Mouse (Mus musculus): ENCODE data around the gene Ptprr. TPM values are rescaled to one million over a fixed set of nuclear protein-coding genes. Genes with fewer than 3 reads are reported as not detected.

Ptprr gene
- polyA plus RNA-seq, 1 experiment: 1.2 TPM

DNA sequence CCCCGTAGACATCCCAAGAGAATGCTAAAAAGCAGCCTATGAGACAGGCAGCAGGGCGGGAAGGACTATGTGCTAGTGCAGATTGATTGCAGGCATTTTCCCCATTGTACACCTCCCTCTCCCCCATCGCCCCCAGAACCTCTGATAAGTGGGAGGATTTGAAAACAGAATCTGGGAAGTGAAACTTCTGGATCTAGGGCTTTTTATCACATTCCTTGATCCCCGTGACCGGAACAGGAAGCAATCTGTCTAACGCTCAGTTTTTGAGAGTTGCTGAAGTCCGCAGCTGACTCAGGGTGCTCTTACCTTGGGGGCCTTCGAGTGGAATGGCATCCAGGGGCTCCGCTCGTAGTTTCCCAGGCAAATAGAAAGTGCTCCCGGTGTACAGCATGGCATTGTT is 246.5 kb downstream of the Ptprr start:
- Histone ChIP-seq H3K36me3 (ENCODE audit: control insufficient read depth, insufficient read depth, low read length) (no peaks in the 10 kb centered on the region), H3K27ac (ENCODE audit: insufficient read depth, low read depth, low read length) (peak overlapping the region; percentile 47), H3K4me1 (ENCODE audit: control insufficient read depth, insufficient read depth, low read length) (peaks cover 35% of the 10 kb centered on the region), H3K4me3 (ENCODE audit: insufficient read depth, low read depth, low read length) (no peak overlapping the region), H3K27me3 (replicated peaks; ENCODE audit: control insufficient read depth, insufficient read depth, low read length) (no peaks in the 10 kb centered on the region)
- no peak for TF ChIP-seq POLR2A (IDR thresholded peaks at IDR 0.05; ENCODE audit: low read depth, low read length)
- no peak for TF ChIP-seq CTCF (conservative IDR thresholded peaks at IDR 0.05; ENCODE audit: insufficient read depth, insufficient read length, low read depth, low read length)
- peak; percentile 54 for DNase-seq
- 50% methylated on average over 11 of the region's 11 CpGs for WGBS

GRCm38 (mm10) chr10:116266561-116267433 is 248.8 kb downstream of the Ptprr start:
- peak overlapping the region; percentile 100 for H3K27ac ChIP-seq (ENCODE audit: insufficient read depth, low read depth, low read length)
- 28% methylated on average over 15 of the region's 15 CpGs for WGBS
- no peaks in the 10 kb centered on the region for H3K36me3 ChIP-seq (ENCODE audit: control insufficient read depth, insufficient read depth, low read length)
- H3K4me3 ChIP-seq (ENCODE audit: insufficient read depth, low read depth, low read length): no peak overlapping the region
- H3K4me1 ChIP-seq (ENCODE audit: control insufficient read depth, insufficient read depth, low read length): peaks cover 40% of the 10 kb centered on the region
- peak; percentile 90 for DNase-seq
- TF ChIP-seq CTCF (conservative IDR thresholded peaks at IDR 0.05; ENCODE audit: insufficient read depth, insufficient read length, low read depth, low read length): no peak
- TF ChIP-seq POLR2A (IDR thresholded peaks at IDR 0.05; ENCODE audit: low read depth, low read length): no peak
- H3K27me3 ChIP-seq (replicated peaks; ENCODE audit: control insufficient read depth, insufficient read depth, low read length): no peaks in the 10 kb centered on the region

DNA sequence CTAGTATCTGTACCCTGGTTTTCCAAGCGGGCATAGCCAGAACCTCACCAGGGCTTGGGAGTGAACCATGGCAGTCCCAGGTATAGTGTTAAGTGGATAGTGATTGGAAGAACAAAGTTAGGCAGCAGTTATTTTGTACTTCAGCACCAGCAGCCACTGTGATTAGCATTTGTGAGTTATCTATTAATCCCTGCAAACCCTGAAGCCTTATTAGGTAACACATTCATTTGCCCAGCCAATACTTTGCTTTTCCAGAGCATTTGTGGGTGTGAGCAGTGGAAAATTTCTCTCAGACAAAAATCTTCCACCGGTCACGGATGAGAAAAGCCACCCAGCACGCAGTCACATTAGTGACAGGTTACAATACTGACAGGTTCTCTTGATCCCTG is 249.4 kb downstream of the Ptprr start:
- H3K27ac ChIP-seq (ENCODE audit: insufficient read depth, low read depth, low read length): peak overlapping the region; percentile 100
- no peaks in the 10 kb centered on the region for H3K36me3 ChIP-seq (ENCODE audit: control insufficient read depth, insufficient read depth, low read length)
- no peak overlapping the region for H3K4me3 ChIP-seq (ENCODE audit: insufficient read depth, low read depth, low read length)
- no peak for TF ChIP-seq CTCF (conservative IDR thresholded peaks at IDR 0.05; ENCODE audit: insufficient read depth, insufficient read length, low read depth, low read length)
- TF ChIP-seq POLR2A (IDR thresholded peaks at IDR 0.05; ENCODE audit: low read depth, low read length): no peak
- H3K4me1 ChIP-seq (ENCODE audit: control insufficient read depth, insufficient read depth, low read length): peaks cover 40% of the 10 kb centered on the region
- 18% methylated on average over 4 of the region's 4 CpGs for WGBS
- DNase-seq: peak; percentile 94
- no peaks in the 10 kb centered on the region for H3K27me3 ChIP-seq (replicated peaks; ENCODE audit: control insufficient read depth, insufficient read depth, low read length)

- TF ChIP-seq POLR2A (IDR thresholded peaks at IDR 0.05; ENCODE audit: low read depth, low read length): no peak
- TF ChIP-seq CTCF (conservative IDR thresholded peaks at IDR 0.05; ENCODE audit: insufficient read depth, insufficient read length, low read depth, low read length): no peak
- H3K27me3 ChIP-seq (replicated peaks; ENCODE audit: control insufficient read depth, insufficient read depth, low read length): no peaks in the 10 kb centered on the region
- 62% methylated on average over 4 of the region's 4 CpGs for WGBS
- DNase-seq: no peak
- H3K4me3 ChIP-seq (ENCODE audit: insufficient read depth, low read depth, low read length): no peak overlapping the region
- no peaks in the 10 kb centered on the region for H3K36me3 ChIP-seq (ENCODE audit: control insufficient read depth, insufficient read depth, low read length)
- H3K4me1 ChIP-seq (ENCODE audit: control insufficient read depth, insufficient read depth, low read length): peaks cover 44% of the 10 kb centered on the region
- peak overlapping the region; percentile 100 for H3K27ac ChIP-seq (ENCODE audit: insufficient read depth, low read depth, low read length)
Observed at GRCm38 (mm10) chr10:116268343-116268742, 250.3 kb downstream of the Ptprr start.

GRCm38 (mm10) chr10:116270646-116271469 is 252.8 kb downstream of the Ptprr start:
- no peak for TF ChIP-seq CTCF (conservative IDR thresholded peaks at IDR 0.05; ENCODE audit: insufficient read depth, insufficient read length, low read depth, low read length)
- no peak for TF ChIP-seq POLR2A (IDR thresholded peaks at IDR 0.05; ENCODE audit: low read depth, low read length)
- 33% methylated on average over 12 of the region's 12 CpGs for WGBS
- Histone ChIP-seq H3K27ac (ENCODE audit: insufficient read depth, low read depth, low read length) (peak overlapping the region; percentile 84), H3K4me1 (ENCODE audit: control insufficient read depth, insufficient read depth, low read length) (peaks cover 37% of the 10 kb centered on the region), H3K4me3 (ENCODE audit: insufficient read depth, low read depth, low read length) (no peak overlapping the region), H3K36me3 (ENCODE audit: control insufficient read depth, insufficient read depth, low read length) (no peaks in the 10 kb centered on the region), H3K27me3 (replicated peaks; ENCODE audit: control insufficient read depth, insufficient read depth, low read length) (no peaks in the 10 kb centered on the region)
- peak; percentile 61 for DNase-seq

DNA sequence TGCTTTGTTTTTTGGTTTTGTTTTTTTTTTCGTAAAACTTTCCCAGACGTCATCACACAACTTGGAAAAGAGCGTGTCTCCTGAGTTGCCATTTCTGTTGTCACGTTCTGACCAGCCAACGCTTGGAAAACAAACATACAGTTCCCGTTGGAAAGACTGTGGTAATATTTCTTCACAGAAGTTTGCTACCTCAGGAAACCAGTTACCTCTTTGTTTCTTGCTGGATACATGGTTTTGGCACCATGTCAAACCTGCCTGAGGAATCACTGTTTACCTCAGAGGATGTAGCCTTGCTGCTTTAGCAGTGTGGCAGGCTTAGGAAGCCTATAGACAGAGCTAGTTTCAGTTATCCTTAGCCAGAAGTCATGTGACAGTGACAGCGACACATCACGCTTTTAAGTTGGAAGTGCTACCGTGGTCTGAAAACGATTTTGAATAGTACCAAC is 253.5 kb downstream of the Ptprr start:
- H3K27me3 ChIP-seq (replicated peaks; ENCODE audit: control insufficient read depth, insufficient read depth, low read length): no peaks in the 10 kb centered on the region
- DNase-seq: peak; percentile 56
- TF ChIP-seq POLR2A (IDR thresholded peaks at IDR 0.05; ENCODE audit: low read depth, low read length) (no peak), CTCF (conservative IDR thresholded peaks at IDR 0.05; ENCODE audit: insufficient read depth, insufficient read length, low read depth, low read length) (no peak)
- peaks cover 33% of the 10 kb centered on the region for H3K4me1 ChIP-seq (ENCODE audit: control insufficient read depth, insufficient read depth, low read length)
- no peak overlapping the region for H3K4me3 ChIP-seq (ENCODE audit: insufficient read depth, low read depth, low read length)
- WGBS: 56% methylated on average over 10 of the region's 10 CpGs
- peak overlapping the region; percentile 84 for H3K27ac ChIP-seq (ENCODE audit: insufficient read depth, low read depth, low read length)
- H3K36me3 ChIP-seq (ENCODE audit: control insufficient read depth, insufficient read depth, low read length): no peaks in the 10 kb centered on the region

DNA sequence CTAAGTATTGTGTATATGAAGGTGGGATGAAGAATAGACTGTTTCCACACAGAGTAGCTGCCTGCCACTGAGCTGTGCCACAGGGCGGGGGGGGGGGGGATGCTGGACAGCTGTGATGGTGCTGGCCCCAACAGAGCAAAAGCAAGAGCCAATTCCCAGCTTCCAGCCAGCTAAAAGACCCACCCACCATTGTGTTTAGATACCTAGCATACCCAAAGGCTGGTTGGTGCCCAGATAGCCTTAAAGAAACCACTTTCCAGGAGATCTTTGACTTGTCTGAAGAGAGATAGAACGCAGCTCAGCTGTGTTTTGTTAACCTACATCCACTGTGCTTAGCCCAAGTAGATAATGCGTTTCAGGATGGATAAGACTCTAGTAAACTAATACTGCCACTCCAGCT is 254.1 kb downstream of the Ptprr start:
- TF ChIP-seq POLR2A (IDR thresholded peaks at IDR 0.05; ENCODE audit: low read depth, low read length) (no peak), CTCF (conservative IDR thresholded peaks at IDR 0.05; ENCODE audit: insufficient read depth, insufficient read length, low read depth, low read length) (no peak)
- Histone ChIP-seq H3K36me3 (ENCODE audit: control insufficient read depth, insufficient read depth, low read length) (no peaks in the 10 kb centered on the region), H3K27me3 (replicated peaks; ENCODE audit: control insufficient read depth, insufficient read depth, low read length) (no peaks in the 10 kb centered on the region), H3K27ac (ENCODE audit: insufficient read depth, low read depth, low read length) (no peak overlapping the region; the same call in 1 of the 2 replicates), H3K4me3 (ENCODE audit: insufficient read depth, low read depth, low read length) (no peak overlapping the region), H3K4me1 (ENCODE audit: control insufficient read depth, insufficient read depth, low read length) (peaks cover 28% of the 10 kb centered on the region)
- WGBS: 75% methylated on average over 3 of the region's 3 CpGs
- no peak for DNase-seq
